Mouse (Mus musculus): ENCODE data around the gene Ift88.

DNA sequence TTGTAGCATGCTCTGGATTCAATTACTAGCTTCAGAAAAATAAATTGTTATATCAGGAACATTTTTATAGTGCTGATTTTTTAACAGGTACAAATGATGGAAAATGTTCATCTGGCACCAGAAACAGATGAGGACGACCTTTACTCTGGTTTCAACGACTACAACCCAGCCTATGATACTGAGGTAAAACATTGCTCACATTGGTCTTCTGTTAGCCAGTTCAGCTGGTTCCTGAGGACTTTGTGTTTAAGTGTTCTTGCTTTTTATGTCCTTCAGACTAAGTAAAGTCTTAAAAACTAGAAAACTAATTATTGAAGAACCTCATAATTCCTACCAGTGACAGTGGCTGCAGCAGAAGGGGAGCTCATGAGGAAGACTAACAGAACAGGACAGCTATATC, 6.6 kb downstream of the Ift88 start:
- no peak for TF ChIP-seq POLR2A (IDR thresholded peaks at IDR 0.05; ENCODE audit: low read depth, low read length)
- no peak for TF ChIP-seq CTCF (IDR thresholded peaks at IDR 0.05; ENCODE audit: extremely low read depth, insufficient read length, insufficient replicate concordance, low read depth, low read length)
